Comparison of ENCODE assay signal across 9 mouse cellular contexts in the genomic region with DNA sequence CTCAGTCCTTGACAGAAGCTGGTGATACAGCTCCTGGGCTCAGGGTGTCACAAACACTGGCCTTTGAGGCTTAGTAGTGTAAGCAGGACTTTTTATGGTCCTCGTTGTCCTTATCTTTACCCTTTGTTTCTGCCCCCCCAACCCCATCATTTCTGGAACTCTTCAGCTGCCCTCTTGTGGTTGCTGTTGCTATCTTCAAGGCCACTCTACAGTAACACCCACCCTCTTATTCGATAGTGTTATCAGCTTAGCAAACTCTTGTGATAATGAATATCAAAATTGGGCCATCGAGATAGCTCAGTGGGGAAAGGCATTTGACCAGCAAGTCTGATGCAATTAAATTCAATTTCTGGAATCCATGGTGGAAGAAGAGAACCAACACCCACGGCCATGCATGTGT. TPM values are rescaled to one million over a fixed set of nuclear protein-coding genes. Genes with fewer than 3 reads are reported as not detected.
DNase-seq lines count a peak whose midpoint lies in the region.
"Had no signal": no experiment of that assay in that cellular context is flagged by ENCODE, and none has a peak within 500 bp of the region (broad histone marks: within the 10 kb centered on the region; RNA-seq: fewer than 3 reads in every experiment).

No protein-coding gene starts in this region.

- peak; percentile 30 for DNase-seq in gastrocnemius, adult 18-20 months (ENCODE audit: low spot score)
- DNase-seq in gastrocnemius, postnatal 4 days (ENCODE audit: low spot score in 2 of 2) = no peak
- peak; percentile 9 for DNase-seq in thymus, postnatal 0 days (ENCODE audit: low spot score)
- DNase-seq in thymus, postnatal 36 days = no peak
- peak; percentile 11 for DNase-seq in layer of hippocampus, adult 9-10 months (ENCODE audit: low spot score)
- no peak for DNase-seq in Muller cell, postnatal 12 days (ENCODE audit: inconsistent ontology term)
- DNase-seq in right cerebral cortex, postnatal 4 days = no peak
- no peak for DNase-seq in adrenal gland, postnatal 25 days

RNA-seq across cellular contexts. Expression of a gene that starts 18.5 kb away (rescaled TPM):
- under 1 TPM; 0.43 to 0.59 TPM for total RNA-seq in gastrocnemius, adult 18-20 months (2021)
- 1 to 10 TPM; 1.3 to 1.5 TPM for total RNA-seq in gastrocnemius, postnatal 4 days (2021)
- 0.52 and 1.7 TPM in 2 replicates for polyA plus RNA-seq in thymus, postnatal 0 days (2015; fragmentation: Nextera tagmentation; extraction: Ambion mirVana)
- 0.67 TPM in 1 of 2 replicates, not detected in the other for total RNA-seq in adrenal gland, postnatal 25 days (2021)
- polyA plus RNA-seq: embryonic facial prominence, embryonic 11.5 days had no signal

RNA-seq across cellular contexts. Expression of a gene that starts 26.8 kb away (rescaled TPM):
- 1,000 to 10,000 TPM; 1,366 to 1,435 TPM for total RNA-seq in gastrocnemius, adult 18-20 months (2021)
- 100 to 1,000 TPM; 933 to 949 TPM for total RNA-seq in gastrocnemius, postnatal 4 days (2021)
- polyA plus RNA-seq in thymus, postnatal 0 days (2015; fragmentation: Nextera tagmentation; extraction: Ambion mirVana) = 679 and 701 TPM in 2 replicates
- 788 and 983 TPM in 2 replicates for total RNA-seq in adrenal gland, postnatal 25 days (2021)

RNA-seq across cellular contexts. Expression of a gene that starts 45.5 kb away (rescaled TPM):
- 1 to 10 TPM in 1 of 2 experiments, under 1 TPM in 1; 0.66 to 1.2 TPM for total RNA-seq in gastrocnemius, adult 18-20 months (2021)
- not detected for total RNA-seq in gastrocnemius, postnatal 4 days (2021)
- polyA plus RNA-seq in thymus, postnatal 0 days (2015; fragmentation: Nextera tagmentation; extraction: Ambion mirVana) = 0.13 TPM in 1 of 2 replicates, not detected in the other
- not detected in 2 replicates for total RNA-seq in adrenal gland, postnatal 25 days (2021)

RNA-seq across cellular contexts. Expression of a gene that starts 49.8 kb away (rescaled TPM):
- 100 to 1,000 TPM; 138 to 147 TPM for total RNA-seq in gastrocnemius, adult 18-20 months (2021)
- total RNA-seq in gastrocnemius, postnatal 4 days (2021) = 100 to 1,000 TPM; 107 to 115 TPM
- polyA plus RNA-seq in thymus, postnatal 0 days (2015; fragmentation: Nextera tagmentation; extraction: Ambion mirVana) = 59.3 and 62.0 TPM in 2 replicates
- total RNA-seq in adrenal gland, postnatal 25 days (2021) = 119 and 140 TPM in 2 replicates

Comparison
In these comparisons a context has a peak if more than half of its experiments do, and no peak if none do; other contexts are left out.
1. DNase-seq: peak in gastrocnemius, adult 18-20 months (single experiment), thymus, postnatal 0 days (single experiment) and layer of hippocampus, adult 9-10 months (single experiment); none in gastrocnemius, postnatal 4 days (0 of 2), thymus, postnatal 36 days (0 of 2), Muller cell, postnatal 12 days (single experiment), right cerebral cortex, postnatal 4 days (single experiment) and adrenal gland, postnatal 25 days (single experiment).